Mouse (Mus musculus) left cerebral cortex, adult 2 months (tissue): ENCODE measurements around the gene Rapgef2. TPM values are rescaled to one million over a fixed set of nuclear protein-coding genes. Genes with fewer than 3 reads are reported as not detected.

ENCODE experiments used
- DNase-seq, 2 experiments: peaks; one replicate each; pipeline ENCODE4 v3.0.0; 2021 to 2022; ENCODE audit warnings: low spot score in 2 of 2, mixed read lengths in 1 of 2; ENCODE audit errors: extremely low spot score in 1 of 2
- H3K27ac ChIP-seq: fragments of 200-600 bp; 2 replicates; pipeline ENCODE4 v1.8.1; 2022
- H3K4me3 ChIP-seq: fragments of 200-600 bp; 2 replicates; pipeline ENCODE4 v1.8.1; 2022
- CTCF ChIP-seq: fragments of 200-600 bp; IDR thresholded peaks from 2 replicates; pipeline ENCODE4 v1.8.1; 2022; ENCODE audit warnings: antibody characterized with exemption, mild to moderate bottlenecking, moderate library complexity
- intact Hi-C: fragments of 180-260 bp; cut with DNase I; formaldehyde crosslinking; loops from one replicate; pipeline ENCODE4 v1.15.1; 2025
- total RNA-seq, 2 experiments: library from RNA; stranded (reverse); gene quantifications; 2 replicates each; pipeline ENCODE4 v1.2.3; 2021

Gene Rapgef2
- total RNA-seq, 2 experiments from 2014 or later, result 122 to 130 TPM

DNA sequence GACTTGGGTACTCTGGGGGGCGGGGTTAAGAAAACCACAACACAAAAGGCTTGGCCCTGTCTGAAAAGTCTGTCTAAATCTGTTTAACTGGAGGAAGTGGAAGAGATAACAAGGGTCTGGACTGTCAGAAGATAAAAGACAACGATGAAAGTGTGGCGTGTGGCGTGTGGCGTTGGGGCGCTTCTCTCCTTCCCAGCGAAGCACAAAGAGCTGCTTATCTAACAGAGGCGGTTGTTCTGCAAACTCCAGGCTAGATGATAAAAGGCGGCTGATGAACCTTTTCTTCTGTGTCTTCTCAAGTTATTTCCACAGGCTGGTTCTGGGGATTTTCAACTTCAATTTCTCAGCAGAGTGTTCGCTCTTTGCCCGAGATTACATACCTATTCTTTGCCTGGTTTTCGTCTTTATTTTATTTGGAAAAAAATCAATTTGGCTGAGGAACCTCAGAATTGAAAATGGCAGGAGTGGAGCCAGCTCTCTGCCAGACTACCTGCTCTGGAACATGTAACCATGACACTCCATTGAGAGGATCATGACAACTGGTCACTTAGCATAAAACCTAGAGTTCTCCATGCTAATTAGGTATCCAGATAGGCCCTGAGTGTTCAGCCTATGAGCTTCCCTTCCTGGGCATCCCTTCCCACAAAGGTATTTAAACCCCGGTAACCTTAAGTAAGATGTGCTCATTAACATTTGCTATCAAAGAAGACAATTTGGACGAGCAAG, 258.0 kb downstream of the Rapgef2 start:
- TF ChIP-seq CTCF, result no peak
- intact Hi-C loops, result no loop called here
- Histone ChIP-seq H3K4me3 (no peak overlapping the region), H3K27ac (no peak overlapping the region)
- no peak for DNase-seq

DNA sequence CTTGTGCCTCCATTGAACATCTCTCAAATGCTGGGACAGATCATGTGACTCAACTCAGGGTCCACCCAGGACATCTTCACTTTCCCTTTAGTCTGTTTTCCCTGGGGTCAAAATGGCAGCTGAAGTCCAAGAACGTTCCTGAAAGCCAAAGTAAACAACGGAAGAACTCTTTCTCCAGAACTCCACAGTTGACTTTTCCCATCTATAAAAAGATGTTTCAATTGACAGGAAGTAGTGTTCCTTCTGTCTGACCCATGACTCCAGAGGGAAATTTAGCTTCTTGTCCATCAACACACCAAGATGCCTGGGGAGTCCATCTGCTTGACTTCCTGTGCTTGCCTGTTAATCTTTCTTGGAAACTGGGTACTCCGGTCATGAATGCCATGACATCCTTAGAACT, 260.3 kb downstream of the Rapgef2 start:
- H3K27ac ChIP-seq, result no peak overlapping the region
- intact Hi-C loops, result no loop called here
- no peak for TF ChIP-seq CTCF

DNA sequence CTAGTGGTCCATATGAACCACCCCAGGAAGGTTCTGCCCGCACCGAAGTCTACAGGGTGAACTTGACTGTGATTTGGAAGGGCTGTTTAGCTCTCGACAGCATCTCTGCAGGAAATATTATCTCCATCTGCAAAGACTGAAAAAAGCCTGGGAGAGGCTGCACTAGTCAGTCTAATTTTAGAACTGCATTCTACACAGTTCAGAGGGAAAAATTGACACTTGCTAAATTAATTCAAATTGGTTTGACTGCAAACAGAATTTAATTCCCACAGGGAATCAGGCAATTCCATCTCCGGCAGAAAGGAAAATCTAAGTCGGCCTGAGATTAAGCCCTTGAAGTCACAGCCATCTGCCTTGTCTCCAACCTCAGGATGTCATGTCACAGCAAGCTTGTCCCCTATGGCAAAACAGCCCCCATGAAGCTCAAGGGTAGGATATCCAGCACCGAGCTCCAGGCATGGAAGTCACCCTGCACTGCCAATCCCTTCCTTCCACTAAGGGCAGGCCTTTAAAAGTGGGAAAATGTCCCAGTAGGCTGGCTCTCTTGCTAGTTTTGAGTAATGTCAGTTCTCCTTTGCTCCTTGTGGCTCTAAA, 262.5 kb downstream of the Rapgef2 start:
- DNase-seq, result no peak
- TF ChIP-seq CTCF, result no peak; the same call in 1 of the 2 replicates
- Histone ChIP-seq H3K27ac (peak overlapping the region; percentile 79), H3K4me3 (no peak overlapping the region)
- intact Hi-C loops, result no loop called here

More for the DNA sequence above, 260.3 kb downstream of the Rapgef2 start:
- H3K4me3 ChIP-seq, result no peak overlapping the region
- DNase-seq, result no peak

DNA sequence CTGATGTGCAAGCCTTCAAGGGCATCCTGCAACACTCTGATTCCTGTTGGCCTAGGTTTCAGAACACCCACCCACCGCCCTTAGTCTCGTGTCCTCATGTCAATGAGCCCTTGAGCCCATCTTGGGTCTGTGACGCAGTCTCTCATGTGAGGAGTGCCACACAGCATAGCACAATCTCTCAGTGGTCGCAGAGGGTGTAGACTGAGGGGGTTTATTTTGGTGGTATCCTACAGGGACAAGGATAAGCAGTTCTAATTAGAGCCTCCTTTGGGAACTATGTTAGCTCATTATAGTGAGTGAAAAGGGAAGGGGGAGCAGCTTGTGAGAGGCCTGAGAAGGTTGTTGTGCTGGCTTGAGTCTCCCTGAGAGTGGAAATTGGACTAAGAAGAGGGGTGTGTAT, 263.6 kb downstream of the Rapgef2 start:
- no peak for TF ChIP-seq CTCF
- intact Hi-C loops, result no loop called here

DNA sequence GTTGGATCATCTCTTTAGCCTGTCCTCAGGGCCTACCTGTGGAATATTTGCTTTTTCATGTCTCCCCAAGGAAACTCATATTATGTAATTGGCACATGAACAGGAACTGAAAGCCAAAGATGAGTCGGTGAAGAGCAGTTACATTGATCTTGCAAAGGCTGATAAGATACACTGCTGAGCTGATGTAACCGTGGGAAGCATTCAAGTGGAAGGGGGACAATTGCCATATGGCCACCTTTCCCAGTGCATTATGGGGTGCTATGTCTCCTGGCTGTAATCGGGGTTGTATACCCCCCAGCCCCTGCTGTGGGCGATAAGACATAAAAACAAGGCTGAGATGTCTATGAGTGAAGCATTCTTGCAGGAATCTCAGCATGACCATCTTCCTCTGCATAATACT, 268.9 kb downstream of the Rapgef2 start:
- H3K27ac ChIP-seq, result peak overlapping the region; percentile 60
- intact Hi-C loops, result loop anchor here (5.0 kb wide), 4 partner anchors 40 to 420 kb away; no protein-coding TSS in a partner anchor
- no peak for TF ChIP-seq CTCF
- H3K4me3 ChIP-seq, result no peak overlapping the region
- no peak for DNase-seq

More for the DNA sequence above, 263.6 kb downstream of the Rapgef2 start:
- no peak for DNase-seq
- Histone ChIP-seq H3K27ac (peak overlapping the region; percentile 79), H3K4me3 (no peak overlapping the region)

DNA sequence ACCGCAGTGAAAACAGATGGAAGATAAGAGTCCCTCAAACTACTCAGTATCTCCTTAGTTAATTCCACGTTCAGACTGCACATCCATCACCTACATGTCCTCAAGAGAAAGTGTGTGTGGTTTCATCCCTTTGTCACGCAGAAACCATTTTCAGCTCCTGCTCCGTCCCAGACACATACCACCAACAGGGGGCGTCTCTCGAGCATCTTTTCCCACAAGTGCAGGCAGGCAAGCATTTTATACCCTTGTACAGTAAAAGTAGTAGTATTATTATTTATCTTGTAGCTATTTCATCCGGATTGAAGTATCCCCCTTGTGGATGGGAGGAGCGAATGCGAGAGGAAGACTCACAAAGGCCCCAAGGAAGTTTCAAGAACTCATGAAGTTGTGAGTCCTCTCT, 269.5 kb downstream of the Rapgef2 start:
- Histone ChIP-seq H3K27ac (peak overlapping the region; percentile 60), H3K4me3 (no peak overlapping the region)
- DNase-seq, result no peak
- TF ChIP-seq CTCF, result peak; percentile 25
- intact Hi-C loops, result loop anchor here (5.0 kb wide), 4 partner anchors 40 to 420 kb away; no protein-coding TSS in a partner anchor

DNA sequence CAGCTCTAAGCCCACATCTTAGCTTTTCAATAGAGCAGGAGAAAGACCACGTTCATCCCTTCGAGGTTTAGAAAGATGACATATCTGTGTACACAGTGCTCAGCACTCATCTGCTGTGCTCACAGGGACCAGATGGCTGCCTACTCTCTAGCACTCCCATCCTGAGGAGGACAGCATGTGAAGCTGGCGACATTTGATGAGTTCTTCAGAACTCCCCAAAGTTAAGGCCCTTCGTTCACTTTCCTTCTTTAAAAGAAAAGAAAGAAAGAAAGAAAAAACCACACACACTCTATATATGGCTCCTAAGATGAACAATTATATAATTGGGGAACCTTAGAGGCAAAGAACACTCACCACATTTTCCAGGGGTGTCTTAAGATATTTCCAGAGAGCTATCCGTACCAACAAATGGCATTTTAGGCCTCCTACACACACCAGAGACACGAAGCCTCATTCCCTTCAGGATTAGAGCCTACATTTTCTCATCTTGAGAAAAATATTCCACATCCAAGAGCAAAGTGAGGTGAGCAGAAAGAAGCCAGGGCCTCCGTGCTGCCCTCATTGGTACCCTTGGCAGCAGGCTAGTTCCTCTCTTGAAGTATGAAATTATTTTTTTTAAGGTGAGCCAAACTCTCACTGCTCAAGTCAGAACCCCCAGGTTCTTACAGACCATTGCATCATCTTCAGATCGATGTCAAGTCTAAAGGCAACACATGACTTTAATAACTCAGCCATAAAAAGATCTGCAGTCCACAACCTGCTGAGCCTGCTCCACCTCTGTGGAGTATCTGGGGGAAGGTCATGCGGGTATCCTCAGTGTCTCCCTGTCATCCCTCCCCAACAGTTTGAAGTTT, 270.5 kb downstream of the Rapgef2 start:
- Histone ChIP-seq H3K4me3 (no peak overlapping the region), H3K27ac (peak overlapping the region; percentile 90)
- TF ChIP-seq CTCF, result no peak
- peak; percentile 24 to 39 for DNase-seq
- intact Hi-C loops, result loop anchor here (2.0 to 5.0 kb wide), 5 partner anchors 39 to 421 kb away; no protein-coding TSS in a partner anchor

Other genes starting within 250 kb of the Rapgef2 start
- gene Gm17359, start 50.1 kb upstream of the Rapgef2 start, total RNA-seq, result not detected